Comparison of ENCODE assay signal across 21 mouse cellular contexts in genomic region chr17:75416861-75417260, GRCm38 (mm10). TPM values are rescaled to one million over a fixed set of nuclear protein-coding genes. Genes with fewer than 3 reads are reported as not detected.
"Had no signal": no experiment of that assay in that cellular context is flagged by ENCODE, and none has a peak within 500 bp of the region (broad histone marks: within the 10 kb centered on the region; RNA-seq: fewer than 3 reads in every experiment).

No protein-coding gene starts in this region.

- ATAC-seq: midbrain, embryonic 13.5 days; midbrain, embryonic 16.5 days had no signal

- H3K4me1 ChIP-seq: midbrain, embryonic 10.5 days; midbrain, embryonic 13.5 days; neural tube, embryonic 13.5 days; neural tube, embryonic 15.5 days; stomach, embryonic 15.5 days had no signal

- DNase-seq: lung, adult 18-20 months; lung, embryonic 14.5 days; lung, postnatal 10 days; lung, postnatal 4 days; retina, postnatal 1 day; right cerebral cortex, adult 18-20 months; right cerebral cortex, postnatal 25 days; right cerebral cortex, postnatal 4 days; spleen, adult 18-20 months; thymus, adult 2 months; thymus, postnatal 25 days; thymus, postnatal 4 days had no signal

- H3K27ac ChIP-seq: midbrain, embryonic 10.5 days; midbrain, embryonic 13.5 days; neural tube, embryonic 13.5 days; neural tube, embryonic 15.5 days; stomach, embryonic 15.5 days; stomach, postnatal 0 days had no signal

- H3K27me3 ChIP-seq: midbrain, embryonic 13.5 days; neural tube, embryonic 13.5 days; neural tube, embryonic 15.5 days; stomach, embryonic 15.5 days had no signal

- H3K9ac ChIP-seq: lung, embryonic 14.5 days; midbrain, embryonic 13.5 days; neural tube, embryonic 13.5 days; neural tube, embryonic 15.5 days; stomach, embryonic 15.5 days had no signal

- H3K9me3 ChIP-seq: neural tube, embryonic 13.5 days; neural tube, embryonic 15.5 days; stomach, embryonic 15.5 days had no signal

- H3K4me3 ChIP-seq: midbrain, embryonic 10.5 days; midbrain, embryonic 13.5 days; myocyte; neural tube, embryonic 13.5 days; neural tube, embryonic 15.5 days; stomach, embryonic 15.5 days had no signal

- H3K36me3 ChIP-seq: midbrain, embryonic 10.5 days; midbrain, embryonic 13.5 days; neural tube, embryonic 13.5 days; neural tube, embryonic 15.5 days; stomach, embryonic 15.5 days had no signal

- H3K4me2 ChIP-seq: lung, embryonic 14.5 days; midbrain, embryonic 13.5 days; neural tube, embryonic 13.5 days; neural tube, embryonic 15.5 days; stomach, embryonic 15.5 days had no signal

RNA-seq across cellular contexts. Expression of gene Rasgrp3, which starts 18.8 kb away (rescaled TPM):
- total RNA-seq: megakaryocyte-erythroid progenitor cell, adult 5-6 weeks had no signal
